Mouse (Mus musculus) E14TG2a.4 (cell line): ENCODE measurements at regions not wholly inside any gene's neighbourhood (a gene's known extent, or its start where the extent isn't known, plus 50 kb on each side); places are given as distances from the start of the nearest gene placed in this dataset.

Experiments used
- CTCF ChIP-seq: conservative IDR thresholded peaks from 2 replicates; pipeline ENCODE4 v1.5.1; 2014; ENCODE audit warnings: low read length
- POU5F1 ChIP-seq: IDR thresholded peaks from 2 replicates; pipeline ENCODE4 v1.6.1; 2014; ENCODE audit warnings: low read length, borderline replicate concordance

GRCm38 (mm10) chr3:148682445-148682994 lies 307.8 kb downstream of the Adgrl2 start:
- TF ChIP-seq CTCF: no peak
- no peak for TF ChIP-seq POU5F1
